Mouse (Mus musculus) brain, embryonic 14.5 days (tissue): ENCODE data around the gene Ndufaf8.

ENCODE experiments used
- CTCF ChIP-seq: fragments of 200-500 bp; IDR thresholded peaks from 2 replicates; pipeline ENCODE4 v1.5.1; 2012; ENCODE audit warnings: inconsistent platforms, mild to moderate bottlenecking, moderate library complexity, borderline replicate concordance; ENCODE audit not compliant: insufficient read depth, insufficient read length; ENCODE audit errors: extremely low read depth
- POLR2A ChIP-seq: fragments of 200-500 bp; IDR thresholded peaks from 2 replicates; pipeline ENCODE4 v1.6.1; 2012; ENCODE audit warnings: mild to moderate bottlenecking, inconsistent platforms, borderline replicate concordance; ENCODE audit not compliant: poor library complexity, insufficient read depth, insufficient read length, severe bottlenecking; ENCODE audit errors: extremely low read depth

GRCm38 (mm10) chr11:120117626-120118025 is 18.9 kb downstream of the Ndufaf8 start:
- TF ChIP-seq POLR2A, result no peak
- no peak for TF ChIP-seq CTCF
